Mouse (Mus musculus): Measurements from ENCODE around the gene Ephx4. TPM values are rescaled to one million over a fixed set of nuclear protein-coding genes. Genes with fewer than 3 reads are reported as not detected.

The Ephx4 gene
- polyA plus RNA-seq, 1 experiment from 2014 or later = 1.5 TPM

DNA sequence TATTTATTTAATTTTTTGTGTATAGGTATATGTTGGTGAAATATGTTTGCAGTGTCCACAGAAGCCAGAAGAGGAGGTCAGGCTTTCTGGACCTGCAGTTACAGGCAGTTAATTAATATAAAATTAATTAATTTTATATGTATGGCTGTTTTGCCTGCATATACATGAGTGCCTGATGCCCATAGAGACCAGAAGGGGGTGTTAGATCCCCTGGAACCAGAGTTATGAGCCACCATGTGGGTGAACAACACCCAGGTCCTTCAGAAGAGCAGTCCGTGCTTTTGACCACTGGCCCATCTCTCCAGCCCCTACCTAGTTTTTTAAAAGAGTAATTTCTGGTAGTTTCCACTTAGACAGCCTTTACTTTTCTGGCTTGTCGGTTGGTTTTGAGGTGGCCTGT lies 9.7 kb downstream of the Ephx4 start:
- Histone ChIP-seq H3K27me3 (ENCODE audit: control insufficient read depth, insufficient read depth, low read length) (no peaks in the 10 kb centered on the region), H3K4me1 (ENCODE audit: control insufficient read depth, insufficient read depth, low read length) (no peaks in the 10 kb centered on the region), H3K4me2 (ENCODE audit: low read depth, low read length) (no peak overlapping the region), H3K27ac (ENCODE audit: low read length) (no peak overlapping the region), H3K9ac (ENCODE audit: low read length) (no peak overlapping the region), H3K4me3 (ENCODE audit: low read length) (no peak overlapping the region), H3K9me3 (replicated peaks; ENCODE audit: control insufficient read depth, low read length) (no peaks in the 10 kb centered on the region), H3K36me3 (ENCODE audit: control insufficient read depth, insufficient read depth) (no peaks in the 10 kb centered on the region)
- 79% methylated on average over 2 of the region's 2 CpGs for WGBS
- no peak for ATAC-seq (replicated peaks; ENCODE audit: extremely low read depth, insufficient read depth, low FRiP score)

GRCm38 (mm10) chr5:107415098-107415497 lies 12.6 kb downstream of the Ephx4 start:
- 67% methylated on average over 2 of the region's 2 CpGs for WGBS

GRCm38 (mm10) chr5:107421676-107422075 lies 19.1 kb downstream of the Ephx4 start:
- ATAC-seq (replicated peaks; ENCODE audit: extremely low read depth, insufficient read depth, low FRiP score) = no peak
- WGBS = 18% methylated on average over 1 of the region's 1 CpGs

More at GRCm38 (mm10) chr5:107415098-107415497, 12.6 kb downstream of the Ephx4 start:
- Histone ChIP-seq H3K9ac (ENCODE audit: low read length) (no peak overlapping the region), H3K4me2 (ENCODE audit: low read depth, low read length) (no peak overlapping the region), H3K36me3 (ENCODE audit: control insufficient read depth, insufficient read depth) (no peaks in the 10 kb centered on the region), H3K27me3 (ENCODE audit: control insufficient read depth, insufficient read depth, low read length) (no peaks in the 10 kb centered on the region), H3K4me3 (ENCODE audit: low read length) (no peak overlapping the region), H3K4me1 (ENCODE audit: control insufficient read depth, insufficient read depth, low read length) (no peaks in the 10 kb centered on the region; the same call in 1 of the 2 replicates), H3K9me3 (replicated peaks; ENCODE audit: control insufficient read depth, low read length) (no peaks in the 10 kb centered on the region), H3K27ac (ENCODE audit: low read length) (no peak overlapping the region)
- ATAC-seq (replicated peaks; ENCODE audit: extremely low read depth, insufficient read depth, low FRiP score) = no peak

DNA sequence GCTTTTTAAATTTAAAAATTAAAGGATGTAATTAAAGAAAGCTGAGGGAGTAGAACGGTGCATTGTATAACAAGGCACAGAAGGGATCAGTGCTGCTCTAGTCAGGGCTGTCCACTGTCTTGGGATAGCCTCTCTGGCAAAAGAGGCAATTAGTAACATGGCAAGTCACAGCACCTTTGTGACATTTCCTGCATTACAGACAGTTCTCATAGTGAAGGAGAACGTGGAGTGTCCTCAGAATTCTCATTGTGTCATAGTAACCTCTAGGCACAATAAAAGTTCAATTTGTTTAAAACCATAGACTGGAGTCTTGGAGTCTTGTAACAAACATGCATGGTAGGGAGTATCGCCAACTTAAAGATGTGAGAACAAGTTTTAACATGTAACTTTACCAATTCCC lies 28.7 kb downstream of the Ephx4 start, which contains the start of gene Lpcat2b:
TSS of gene Lpcat2b (plus strand) at position 301 of the 400 bp plus-strand sequence.
- H3K9ac ChIP-seq (ENCODE audit: low read length) = no peak within 1 kb of the TSS
- 68% methylated on average over 3 of the region's 3 CpGs for WGBS
- no peak for ATAC-seq (replicated peaks; ENCODE audit: extremely low read depth, insufficient read depth, low FRiP score)

More at GRCm38 (mm10) chr5:107421676-107422075, 19.1 kb downstream of the Ephx4 start:
- H3K27me3 ChIP-seq (ENCODE audit: control insufficient read depth, insufficient read depth, low read length) = no peaks in the 10 kb centered on the region
- no peak overlapping the region for H3K9ac ChIP-seq (ENCODE audit: low read length)
- no peaks in the 10 kb centered on the region for H3K9me3 ChIP-seq (replicated peaks; ENCODE audit: control insufficient read depth, low read length)
- H3K27ac ChIP-seq (ENCODE audit: low read length) = no peak overlapping the region
- H3K4me2 ChIP-seq (ENCODE audit: low read depth, low read length) = no peak overlapping the region
- H3K4me1 ChIP-seq (ENCODE audit: control insufficient read depth, insufficient read depth, low read length) = no peaks in the 10 kb centered on the region; the same call in 1 of the 2 replicates
- no peak overlapping the region for H3K4me3 ChIP-seq (ENCODE audit: low read length)
- H3K36me3 ChIP-seq (ENCODE audit: control insufficient read depth, insufficient read depth) = no peaks in the 10 kb centered on the region

DNA sequence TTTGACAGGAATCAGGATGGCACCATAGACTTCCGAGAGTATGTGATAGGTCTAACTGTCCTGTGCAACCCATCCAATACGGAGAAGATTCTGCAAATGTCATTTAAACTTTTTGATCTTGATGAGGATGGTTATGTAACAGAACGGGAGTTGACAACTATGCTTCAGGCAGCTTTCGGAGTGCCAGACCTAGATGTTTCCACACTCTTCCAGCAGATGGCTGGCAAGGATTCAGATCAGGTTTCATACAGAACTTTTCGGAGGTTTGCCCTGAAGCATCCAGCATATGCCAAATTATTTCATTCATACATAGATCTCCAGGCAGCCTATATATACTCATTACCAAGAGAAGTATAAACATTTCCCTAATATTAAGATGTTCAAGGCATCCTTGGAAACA lies 31.5 kb downstream of the Ephx4 start:
- no peaks in the 10 kb centered on the region for H3K36me3 ChIP-seq (ENCODE audit: control insufficient read depth, insufficient read depth)
- no peak overlapping the region for H3K4me3 ChIP-seq (ENCODE audit: low read length)
- H3K9ac ChIP-seq (ENCODE audit: low read length) = no peak overlapping the region
- no peak overlapping the region for H3K4me2 ChIP-seq (ENCODE audit: low read depth, low read length)
- H3K9me3 ChIP-seq (replicated peaks; ENCODE audit: control insufficient read depth, low read length) = no peaks in the 10 kb centered on the region
- 65% methylated on average over 5 of the region's 5 CpGs for WGBS
- H3K4me1 ChIP-seq (ENCODE audit: control insufficient read depth, insufficient read depth, low read length) = peaks cover 7% of the 10 kb centered on the region
- H3K27ac ChIP-seq (ENCODE audit: low read length) = no peak overlapping the region
- no peaks in the 10 kb centered on the region for H3K27me3 ChIP-seq (ENCODE audit: control insufficient read depth, insufficient read depth, low read length)
- ATAC-seq (replicated peaks; ENCODE audit: extremely low read depth, insufficient read depth, low FRiP score) = no peak

More for the DNA sequence above, 28.7 kb downstream of the Ephx4 start, which contains the start of gene Lpcat2b:
- Histone ChIP-seq H3K9me3 (replicated peaks; ENCODE audit: control insufficient read depth, low read length) (no peaks in the 10 kb centered on the region), H3K4me1 (ENCODE audit: control insufficient read depth, insufficient read depth, low read length) (no peaks in the 10 kb centered on the region), H3K27ac (ENCODE audit: low read length) (no peak within 1 kb of the TSS), H3K4me3 (ENCODE audit: low read length) (no peak within 1 kb of the TSS), H3K4me2 (ENCODE audit: low read depth, low read length) (no peak within 1 kb of the TSS), H3K36me3 (ENCODE audit: control insufficient read depth, insufficient read depth) (no peaks in the 10 kb centered on the region), H3K27me3 (ENCODE audit: control insufficient read depth, insufficient read depth, low read length) (no peaks in the 10 kb centered on the region)

- 81% methylated on average over 6 of the region's 6 CpGs for WGBS
- no peak overlapping the region for H3K4me2 ChIP-seq (ENCODE audit: low read depth, low read length)
Observed at GRCm38 (mm10) chr5:107436185-107436584, 33.6 kb downstream of the Ephx4 start.

GRCm38 (mm10) chr5:107436587-107437209 lies 34.2 kb downstream of the Ephx4 start:
- Histone ChIP-seq H3K9me3 (replicated peaks; ENCODE audit: control insufficient read depth, low read length) (no peaks in the 10 kb centered on the region), H3K36me3 (ENCODE audit: control insufficient read depth, insufficient read depth) (no peaks in the 10 kb centered on the region), H3K27me3 (ENCODE audit: control insufficient read depth, insufficient read depth, low read length) (no peaks in the 10 kb centered on the region), H3K4me2 (ENCODE audit: low read depth, low read length) (no peak overlapping the region), H3K27ac (ENCODE audit: low read length) (no peak overlapping the region), H3K4me1 (ENCODE audit: control insufficient read depth, insufficient read depth, low read length) (peaks cover 7% of the 10 kb centered on the region), H3K4me3 (ENCODE audit: low read length) (no peak overlapping the region), H3K9ac (ENCODE audit: low read length) (no peak overlapping the region)
- no peak for ATAC-seq (replicated peaks; ENCODE audit: extremely low read depth, insufficient read depth, low FRiP score)
- 68% methylated on average over 6 of the region's 6 CpGs for WGBS

More at GRCm38 (mm10) chr5:107436185-107436584, 33.6 kb downstream of the Ephx4 start:
- no peak overlapping the region for H3K9ac ChIP-seq (ENCODE audit: low read length)
- peaks cover 7% of the 10 kb centered on the region for H3K4me1 ChIP-seq (ENCODE audit: control insufficient read depth, insufficient read depth, low read length)
- H3K27me3 ChIP-seq (ENCODE audit: control insufficient read depth, insufficient read depth, low read length) = no peaks in the 10 kb centered on the region
- no peak for ATAC-seq (replicated peaks; ENCODE audit: extremely low read depth, insufficient read depth, low FRiP score)
- H3K36me3 ChIP-seq (ENCODE audit: control insufficient read depth, insufficient read depth) = no peaks in the 10 kb centered on the region
- H3K4me3 ChIP-seq (ENCODE audit: low read length) = no peak overlapping the region
- H3K9me3 ChIP-seq (replicated peaks; ENCODE audit: control insufficient read depth, low read length) = no peaks in the 10 kb centered on the region
- no peak overlapping the region for H3K27ac ChIP-seq (ENCODE audit: low read length)

DNA sequence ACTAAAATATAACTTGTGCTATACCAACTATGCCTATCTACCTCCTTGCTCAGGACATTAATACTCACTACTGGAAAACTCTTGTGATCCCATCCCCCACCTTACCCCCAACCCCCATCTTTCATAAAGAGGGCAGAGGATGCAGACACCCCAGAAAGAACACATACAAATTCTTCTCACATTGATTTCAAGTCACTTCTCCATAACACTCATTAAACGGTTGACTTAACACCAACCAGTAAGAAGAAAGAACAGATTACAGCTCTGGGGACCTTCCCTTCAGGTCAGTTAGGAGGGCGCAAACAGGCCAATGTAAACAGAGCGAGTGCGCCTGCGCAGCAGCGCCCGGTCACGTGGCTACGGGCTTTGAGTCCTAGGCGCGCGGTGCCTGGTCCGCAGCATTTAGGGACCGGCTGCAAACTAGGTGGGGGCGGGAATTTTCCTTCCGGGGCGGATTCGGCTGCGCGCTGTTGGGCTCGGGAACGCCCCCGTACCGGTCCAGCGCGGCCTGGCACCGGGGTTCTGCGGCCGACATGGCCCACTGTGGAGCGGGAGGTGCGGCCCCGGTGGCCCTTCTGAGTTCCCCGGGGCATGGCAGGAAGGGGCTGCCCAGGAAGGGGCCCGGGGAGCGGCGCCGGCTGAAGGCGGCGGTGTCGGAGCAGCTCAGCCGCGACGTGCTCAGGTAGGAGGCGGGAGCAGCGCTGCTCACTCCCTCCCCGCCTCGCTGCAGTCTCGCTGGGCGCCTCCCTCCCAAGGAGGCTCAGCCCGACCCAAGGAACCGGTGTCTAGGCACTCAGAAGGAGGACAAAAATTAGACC lies 35.1 kb downstream of the Ephx4 start, which contains the start of gene Btbd8:
TSS of gene Btbd8 (plus strand) at position 534 of the 818 bp plus-strand sequence.
- under 1% methylated on average over 51 of the region's 51 CpGs for WGBS
- H3K9ac ChIP-seq (ENCODE audit: low read length) = peak within 1 kb of the TSS; percentile 97
- H3K4me2 ChIP-seq (ENCODE audit: low read depth, low read length) = peak within 1 kb of the TSS; percentile 89
- no peaks in the 10 kb centered on the region for H3K27me3 ChIP-seq (ENCODE audit: control insufficient read depth, insufficient read depth, low read length)
- H3K9me3 ChIP-seq (replicated peaks; ENCODE audit: control insufficient read depth, low read length) = no peaks in the 10 kb centered on the region
- no peaks in the 10 kb centered on the region for H3K36me3 ChIP-seq (ENCODE audit: control insufficient read depth, insufficient read depth)
- peak within 1 kb of the TSS; percentile 90 for H3K4me3 ChIP-seq (ENCODE audit: low read length)
- ATAC-seq (replicated peaks; ENCODE audit: extremely low read depth, insufficient read depth, low FRiP score) = peak; percentile 92
- peaks cover 7% of the 10 kb centered on the region for H3K4me1 ChIP-seq (ENCODE audit: control insufficient read depth, insufficient read depth, low read length)
- H3K27ac ChIP-seq (ENCODE audit: low read length) = peak within 1 kb of the TSS; percentile 75

- Histone ChIP-seq H3K9me3 (replicated peaks; ENCODE audit: control insufficient read depth, low read length) (no peaks in the 10 kb centered on the region), H3K4me3 (ENCODE audit: low read length) (peak overlapping the region; percentile 90), H3K4me2 (ENCODE audit: low read depth, low read length) (peak overlapping the region; percentile 89), H3K4me1 (ENCODE audit: control insufficient read depth, insufficient read depth, low read length) (peaks cover 7% of the 10 kb centered on the region), H3K27me3 (ENCODE audit: control insufficient read depth, insufficient read depth, low read length) (no peaks in the 10 kb centered on the region), H3K9ac (ENCODE audit: low read length) (peak overlapping the region; percentile 97), H3K27ac (ENCODE audit: low read length) (peak overlapping the region; percentile 75), H3K36me3 (ENCODE audit: control insufficient read depth, insufficient read depth) (no peaks in the 10 kb centered on the region)
- 19% methylated on average over 7 of the region's 7 CpGs for WGBS
- no peak; the same call in 1 of the 2 replicates for ATAC-seq (replicated peaks; ENCODE audit: extremely low read depth, insufficient read depth, low FRiP score)
Observed at GRCm38 (mm10) chr5:107438353-107438752, 35.8 kb downstream of the Ephx4 start.
